Mouse (Mus musculus): ENCODE measurements at regions not wholly inside any gene's neighbourhood (a gene's known extent, or its start where the extent isn't known, plus 50 kb on each side); places are given as distances from the start of the nearest gene placed in this dataset.

GRCm38 (mm10) chr9:32064007-32064550 lies 51.9 kb upstream of the Arhgap32 start:
- Histone ChIP-seq H3K9me3 (ENCODE audit: low read length) (no peaks in the 10 kb centered on the region), H3K27ac (no peak overlapping the region), H3K9ac (replicated peaks; ENCODE audit: low read length) (no peak overlapping the region), H3K36me3 (ENCODE audit: insufficient read depth, low read length) (no peaks in the 10 kb centered on the region), H3K4me1 (ENCODE audit: insufficient read depth, low read length) (no peaks in the 10 kb centered on the region), H3K4me3 (ENCODE audit: low read length) (no peak overlapping the region), H3K27me3 (ENCODE audit: insufficient read depth, low read length) (no peaks in the 10 kb centered on the region), H3K4me2 (ENCODE audit: low read depth, low read length) (no peak overlapping the region)
- DNase-seq (ENCODE audit: low spot score) (no peak), ATAC-seq (no peak)
- no peak for TF ChIP-seq CTCF (IDR thresholded peaks at IDR 0.05; ENCODE audit: low read depth)
- WGBS = 83% methylated on average over 4 of the region's 4 CpGs
